Mouse (Mus musculus): ENCODE data around the gene Stac3. TPM values are rescaled to one million over a fixed set of nuclear protein-coding genes. Genes with fewer than 3 reads are reported as not detected.

Stac3 gene
- polyA plus RNA-seq, 1 experiment: 3.9 TPM

- no peak for DNase-seq
- H3K4me3 ChIP-seq (ENCODE audit: control insufficient read depth, insufficient read depth, low read length): no peak overlapping the region
- H3K4me1 ChIP-seq (replicated peaks; ENCODE audit: control insufficient read depth, insufficient read depth, low read length): no peaks in the 10 kb centered on the region
- no peak overlapping the region for H3K27ac ChIP-seq (ENCODE audit: control insufficient read depth, insufficient read depth, low read length)
- 97% methylated on average over 15 of the region's 15 CpGs for WGBS
- no peaks in the 10 kb centered on the region for H3K36me3 ChIP-seq (ENCODE audit: control insufficient read depth, insufficient read depth, low read length)
- H3K27me3 ChIP-seq (ENCODE audit: control insufficient read depth, insufficient read depth, low read length): no peaks in the 10 kb centered on the region
- TF ChIP-seq CTCF (IDR thresholded peaks at IDR 0.05; ENCODE audit: borderline replicate concordance, control insufficient read depth, extremely low read depth, insufficient read depth, low read length, poor library complexity): no peak
- no peak for TF ChIP-seq POLR2A (IDR thresholded peaks at IDR 0.05; ENCODE audit: control insufficient read depth, extremely low read depth, insufficient read depth, low read length, poor library complexity)
Measured at GRCm38 (mm10) chr10:127548236-127548635, 46.8 kb downstream of the Stac3 start.

DNA sequence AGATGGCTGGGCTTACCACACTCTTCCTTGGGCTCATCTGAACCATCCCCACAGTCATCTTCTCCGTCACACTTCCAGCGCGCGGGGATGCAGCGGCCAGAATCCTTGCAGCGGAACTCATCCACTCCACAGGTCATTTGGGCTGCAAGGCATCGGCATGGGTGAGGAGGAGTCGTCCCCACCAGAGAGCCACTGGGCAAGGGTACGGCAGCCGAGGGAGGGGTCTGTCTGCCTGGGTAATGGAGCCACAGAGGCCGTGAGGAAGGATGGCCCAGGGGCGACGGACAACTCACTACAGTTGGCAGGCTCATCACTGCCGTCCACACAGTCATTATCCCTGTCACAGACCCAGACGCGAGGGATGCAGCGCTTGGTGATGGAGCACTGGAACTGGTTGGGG lies 48.4 kb downstream of the Stac3 start:
- DNase-seq: no peak
- Histone ChIP-seq H3K4me3 (ENCODE audit: control insufficient read depth, insufficient read depth, low read length) (no peak overlapping the region), H3K4me1 (replicated peaks; ENCODE audit: control insufficient read depth, insufficient read depth, low read length) (no peaks in the 10 kb centered on the region), H3K36me3 (ENCODE audit: control insufficient read depth, insufficient read depth, low read length) (no peaks in the 10 kb centered on the region), H3K27ac (ENCODE audit: control insufficient read depth, insufficient read depth, low read length) (no peak overlapping the region), H3K27me3 (ENCODE audit: control insufficient read depth, insufficient read depth, low read length) (no peaks in the 10 kb centered on the region)
- TF ChIP-seq POLR2A (IDR thresholded peaks at IDR 0.05; ENCODE audit: control insufficient read depth, extremely low read depth, insufficient read depth, low read length, poor library complexity): no peak
- 96% methylated on average over 17 of the region's 17 CpGs for WGBS

GRCm38 (mm10) chr10:127555703-127556102 lies 54.2 kb downstream of the Stac3 start:
- peak; percentile 32 for DNase-seq
- no peak for TF ChIP-seq POLR2A (IDR thresholded peaks at IDR 0.05; ENCODE audit: control insufficient read depth, extremely low read depth, insufficient read depth, low read length, poor library complexity)
- peak; percentile 65; the same call in 1 of the 2 replicates for TF ChIP-seq CTCF (IDR thresholded peaks at IDR 0.05; ENCODE audit: borderline replicate concordance, control insufficient read depth, extremely low read depth, insufficient read depth, low read length, poor library complexity)

GRCm38 (mm10) chr10:127557397-127557796 lies 55.9 kb downstream of the Stac3 start:
- 93% methylated on average over 13 of the region's 13 CpGs for WGBS
- TF ChIP-seq CTCF (IDR thresholded peaks at IDR 0.05; ENCODE audit: borderline replicate concordance, control insufficient read depth, extremely low read depth, insufficient read depth, low read length, poor library complexity) (peak; percentile 71), POLR2A (IDR thresholded peaks at IDR 0.05; ENCODE audit: control insufficient read depth, extremely low read depth, insufficient read depth, low read length, poor library complexity) (no peak)
- Histone ChIP-seq H3K4me1 (replicated peaks; ENCODE audit: control insufficient read depth, insufficient read depth, low read length) (no peaks in the 10 kb centered on the region), H3K4me3 (ENCODE audit: control insufficient read depth, insufficient read depth, low read length) (no peak overlapping the region), H3K27me3 (ENCODE audit: control insufficient read depth, insufficient read depth, low read length) (no peaks in the 10 kb centered on the region), H3K27ac (ENCODE audit: control insufficient read depth, insufficient read depth, low read length) (no peak overlapping the region), H3K36me3 (ENCODE audit: control insufficient read depth, insufficient read depth, low read length) (no peaks in the 10 kb centered on the region)
- no peak for DNase-seq

More at GRCm38 (mm10) chr10:127555703-127556102, 54.2 kb downstream of the Stac3 start:
- Histone ChIP-seq H3K27ac (ENCODE audit: control insufficient read depth, insufficient read depth, low read length) (no peak overlapping the region), H3K4me3 (ENCODE audit: control insufficient read depth, insufficient read depth, low read length) (no peak overlapping the region), H3K36me3 (ENCODE audit: control insufficient read depth, insufficient read depth, low read length) (no peaks in the 10 kb centered on the region), H3K27me3 (ENCODE audit: control insufficient read depth, insufficient read depth, low read length) (no peaks in the 10 kb centered on the region), H3K4me1 (replicated peaks; ENCODE audit: control insufficient read depth, insufficient read depth, low read length) (no peaks in the 10 kb centered on the region)
- WGBS: 96% methylated on average over 18 of the region's 18 CpGs

Other genes with a start within 250 kb of the Stac3 start
- 1.2 and 1.5 TPM in 2 replicates for gene Kif5a, start 238.3 kb upstream of the Stac3 start, polyA plus RNA-seq (2012; rRNA removed)
- 168 and 200 TPM in 2 replicates for gene Dctn2, start 235.3 kb upstream of the Stac3 start, polyA plus RNA-seq (2012; rRNA removed)
- 124 and 151 TPM in 2 replicates for gene Mbd6, start 212.7 kb upstream of the Stac3 start, polyA plus RNA-seq (2012; rRNA removed)
- gene Mars, start 189.9 kb upstream of the Stac3 start, polyA plus RNA-seq (2012; rRNA removed): 65.8 and 77.2 TPM in 2 replicates
- gene Arhgap9, start 179.7 kb upstream of the Stac3 start, polyA plus RNA-seq (2012; rRNA removed): 105 and 111 TPM in 2 replicates
- gene Gli1, start 159.7 kb upstream of the Stac3 start, polyA plus RNA-seq (2012; rRNA removed): 0.61 and 0.77 TPM in 2 replicates
- gene Inhbe, start 147.3 kb upstream of the Stac3 start, polyA plus RNA-seq (2012; rRNA removed): 0.04 TPM in 1 of 2 replicates, not detected in the other
- gene Inhbc, start 131.3 kb upstream of the Stac3 start, polyA plus RNA-seq (2012; rRNA removed): 0.06 TPM in 1 of 2 replicates, not detected in the other
- 135 and 149 TPM in 2 replicates for gene R3hdm2, start 121.4 kb upstream of the Stac3 start, polyA plus RNA-seq (2012; rRNA removed)
- 6.2 and 13.5 TPM in 2 replicates for gene Ndufa4l2, start 13.3 kb downstream of the Stac3 start, polyA plus RNA-seq (2012; rRNA removed)
- gene Shmt2, start 20.8 kb downstream of the Stac3 start, polyA plus RNA-seq (2012; rRNA removed): 171 and 198 TPM in 2 replicates
- gene Nxph4, start 32.9 kb downstream of the Stac3 start, polyA plus RNA-seq (2012; rRNA removed): 0.06 and 0.20 TPM in 2 replicates
- 35.3 and 40.3 TPM in 2 replicates for gene Lrp1, start 119.5 kb downstream of the Stac3 start, polyA plus RNA-seq (2012; rRNA removed)
- gene Stat6, start 141.3 kb downstream of the Stac3 start, polyA plus RNA-seq (2012; rRNA removed): 168 and 185 TPM in 2 replicates
- 14.2 and 15.0 TPM in 2 replicates for gene Nemp1, start 165.2 kb downstream of the Stac3 start, polyA plus RNA-seq (2012; rRNA removed)
- 69.3 and 79.2 TPM in 2 replicates for gene Nab2, start 166.9 kb downstream of the Stac3 start, polyA plus RNA-seq (2012; rRNA removed)
- 1.6 and 1.8 TPM in 2 replicates for gene Myo1a, start 203.5 kb downstream of the Stac3 start, polyA plus RNA-seq (2012; rRNA removed)
- 4.3 and 4.5 TPM in 2 replicates for gene Tac2, start 222.8 kb downstream of the Stac3 start, polyA plus RNA-seq (2012; rRNA removed)
- 7.4 and 8.3 TPM in 2 replicates for gene Zbtb39, start 237.9 kb downstream of the Stac3 start, polyA plus RNA-seq (2012; rRNA removed)